Mouse (Mus musculus) midbrain, embryonic 11.5 days (tissue): Measurements from ENCODE around the gene Trpm8. TPM values are rescaled to one million over a fixed set of nuclear protein-coding genes. Genes with fewer than 3 reads are reported as not detected.

ENCODE experiments used
- ATAC-seq: fragments of 200-750 bp; cut with Nextera tagmentation; 2 replicates; pipeline ENCODE4 v1.8.0; 2017; ENCODE audit warnings: moderate TSS enrichment, moderate library complexity; ENCODE audit not compliant: low FRiP score
- DNase-seq: peaks from one replicate; pipeline ENCODE4 v3.0.0; 2015; ENCODE audit warnings: low spot score; ENCODE audit errors: missing footprints
- H3K27ac ChIP-seq: fragments of 300-500 bp; sonication (generic); 2 replicates; pipeline ENCODE4 v1.5.1; 2014; ENCODE audit warnings: low read depth, low read length
- H3K27me3 ChIP-seq: fragments of 300-500 bp; sonication (generic); 2 replicates; pipeline ENCODE4 v1.6.1; 2014; ENCODE audit warnings: mild to moderate bottlenecking, low read length, moderate library complexity, mixed read lengths; ENCODE audit not compliant: control insufficient read depth, insufficient read depth
- H3K36me3 ChIP-seq: fragments of 300-500 bp; sonication (generic); 2 replicates; pipeline ENCODE4 v1.6.1; 2014; ENCODE audit warnings: mild to moderate bottlenecking, low read length, moderate library complexity, mixed read lengths; ENCODE audit not compliant: control insufficient read depth, insufficient read depth
- H3K4me1 ChIP-seq: fragments of 300-500 bp; sonication (generic); 2 replicates; pipeline ENCODE4 v1.6.1; 2014; ENCODE audit warnings: low read length; ENCODE audit not compliant: control insufficient read depth, insufficient read depth
- H3K4me2 ChIP-seq: fragments of 300-500 bp; sonication (generic); 2 replicates; pipeline ENCODE4 v1.6.1; 2014; ENCODE audit warnings: mild to moderate bottlenecking, moderate library complexity
- H3K4me3 ChIP-seq: fragments of 300-500 bp; sonication (generic); 2 replicates; pipeline ENCODE4 v1.5.1; 2014; ENCODE audit warnings: low read depth, low read length
- H3K9ac ChIP-seq: fragments of 300-500 bp; sonication (generic); 2 replicates; pipeline ENCODE4 v1.6.1; 2014; ENCODE audit warnings: low read length
- H3K9me3 ChIP-seq: fragments of 300-500 bp; sonication (generic); 2 replicates; pipeline ENCODE4 v1.6.1; 2016; ENCODE audit warnings: low read length; ENCODE audit not compliant: control insufficient read depth
- WGBS: fragments of 180-500 bp; shearing (Covaris S2); extraction: QIAGEN DNeasy Blood & Tissue Kit; methylation state at CpG from one replicate; pipeline ENCODE4 v1.1.7; 2014; 5-methylcytosine and 5-hydroxymethylcytosine counted together
- polyA plus RNA-seq: library from polyadenylated mRNA; unstranded; fragments of >200 nt; fragmentation: Nextera tagmentation; extraction: Ambion mirVana; gene quantifications from 2 replicates; pipeline ENCODE4 v1.2.1, GENCODE M21; 2014

Trpm8 gene
- polyA plus RNA-seq, 1 experiment from 2014 or later, result not detected

DNA sequence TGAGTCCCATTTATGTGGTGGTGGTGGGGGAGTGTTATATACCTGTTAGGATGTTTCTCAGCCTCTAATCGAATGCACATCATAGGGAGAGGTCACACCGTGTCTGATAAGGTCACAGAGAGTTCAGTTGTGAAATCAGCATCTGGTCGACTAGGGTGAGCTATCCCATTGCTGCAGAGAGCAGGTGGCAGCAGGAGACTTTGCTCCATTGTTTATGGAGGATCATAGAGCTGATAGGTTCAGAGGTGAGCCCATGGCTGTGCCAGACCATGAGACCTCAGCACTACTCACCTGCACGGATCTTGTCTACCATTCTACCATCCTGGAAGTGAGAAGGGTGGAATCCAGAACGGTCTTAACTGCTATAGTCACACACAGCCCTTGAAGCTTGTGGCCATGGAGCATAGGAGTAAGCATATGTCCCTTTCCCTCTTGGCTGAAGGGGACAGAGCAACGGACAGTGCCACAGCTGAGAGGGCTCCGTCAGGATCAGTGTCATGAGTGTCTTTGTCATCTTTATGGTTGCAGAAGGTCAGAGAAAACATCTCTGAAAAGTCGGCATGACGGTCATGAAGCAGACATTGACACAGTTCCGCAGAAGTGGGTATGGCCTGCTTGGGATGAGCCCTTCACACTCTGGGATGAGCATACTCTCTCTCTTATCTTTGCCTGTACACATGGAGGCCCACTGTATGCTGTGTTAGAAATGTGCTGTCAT, 6.9 kb downstream of the Trpm8 start:
- Histone ChIP-seq H3K27ac (no peak overlapping the region), H3K9me3 (peaks cover 73% of the 10 kb centered on the region), H3K27me3 (no peaks in the 10 kb centered on the region), H3K36me3 (no peaks in the 10 kb centered on the region), H3K4me2 (no peak overlapping the region), H3K4me3 (no peak overlapping the region), H3K4me1 (no peaks in the 10 kb centered on the region), H3K9ac (no peak overlapping the region)
- ATAC-seq (peak; percentile 24), DNase-seq (no peak)
- WGBS, result 63% methylated on average over 10 of the region's 10 CpGs

DNA sequence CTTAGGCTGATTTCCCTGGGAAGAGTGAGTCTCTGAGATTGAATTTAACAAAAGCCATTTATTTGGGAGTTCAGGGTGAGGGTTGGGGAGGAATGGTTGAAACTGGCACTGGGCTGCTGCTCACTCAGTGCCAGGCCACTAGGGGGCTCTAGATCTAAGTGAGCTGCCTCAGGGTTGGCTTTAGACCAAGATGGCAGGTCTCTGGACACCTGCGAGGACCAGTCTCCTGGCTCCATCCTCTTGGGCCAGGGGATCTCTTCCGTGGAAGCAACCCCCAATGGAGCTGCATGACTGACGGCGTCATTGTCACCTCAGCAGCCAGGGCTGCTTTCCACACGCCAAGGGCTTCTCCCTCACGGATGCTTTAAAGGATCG, 7.5 kb downstream of the Trpm8 start:
- Histone ChIP-seq H3K9ac (no peak overlapping the region), H3K4me2 (no peak overlapping the region)

DNA sequence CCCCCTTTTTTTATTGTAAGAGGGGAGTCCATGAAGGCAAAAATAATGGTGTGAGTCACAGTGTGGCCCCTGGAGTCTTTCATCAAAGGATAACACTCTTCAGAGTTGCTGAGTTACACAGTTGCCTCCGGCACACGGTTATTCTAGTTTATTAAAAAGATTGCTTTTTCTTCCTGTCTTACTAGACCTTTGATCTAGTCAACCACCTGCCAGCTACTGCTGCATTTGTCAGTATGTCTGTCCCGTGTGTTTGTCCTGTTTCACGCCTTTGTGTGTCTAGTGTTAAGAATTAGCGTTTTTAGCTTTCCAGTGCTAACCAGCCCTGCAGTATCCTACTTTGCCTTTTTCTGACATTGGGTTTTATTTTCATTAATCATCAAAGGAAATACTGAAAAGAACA, 8.2 kb downstream of the Trpm8 start:
- ATAC-seq, result no peak
- H3K36me3 ChIP-seq, result no peaks in the 10 kb centered on the region
- H3K4me2 ChIP-seq, result no peak overlapping the region
- no peak overlapping the region for H3K9ac ChIP-seq
- H3K9me3 ChIP-seq, result peaks cover 80% of the 10 kb centered on the region
- H3K4me1 ChIP-seq, result no peaks in the 10 kb centered on the region
- no peak overlapping the region for H3K4me3 ChIP-seq
- 71% methylated on average over 5 of the region's 5 CpGs for whole genome bisulfite sequencing
- no peak overlapping the region for H3K27ac ChIP-seq
- no peak for DNase-seq
- H3K27me3 ChIP-seq, result no peaks in the 10 kb centered on the region

More for the DNA sequence above, 7.5 kb downstream of the Trpm8 start:
- ATAC-seq (peak; percentile 15), DNase-seq (no peak)
- no peak overlapping the region for H3K27ac ChIP-seq
- H3K27me3 ChIP-seq, result no peaks in the 10 kb centered on the region
- H3K4me1 ChIP-seq, result no peaks in the 10 kb centered on the region
- H3K36me3 ChIP-seq, result no peaks in the 10 kb centered on the region
- peaks cover 75% of the 10 kb centered on the region for H3K9me3 ChIP-seq
- H3K4me3 ChIP-seq, result no peak overlapping the region
- 65% methylated on average over 7 of the region's 7 CpGs for WGBS

DNA sequence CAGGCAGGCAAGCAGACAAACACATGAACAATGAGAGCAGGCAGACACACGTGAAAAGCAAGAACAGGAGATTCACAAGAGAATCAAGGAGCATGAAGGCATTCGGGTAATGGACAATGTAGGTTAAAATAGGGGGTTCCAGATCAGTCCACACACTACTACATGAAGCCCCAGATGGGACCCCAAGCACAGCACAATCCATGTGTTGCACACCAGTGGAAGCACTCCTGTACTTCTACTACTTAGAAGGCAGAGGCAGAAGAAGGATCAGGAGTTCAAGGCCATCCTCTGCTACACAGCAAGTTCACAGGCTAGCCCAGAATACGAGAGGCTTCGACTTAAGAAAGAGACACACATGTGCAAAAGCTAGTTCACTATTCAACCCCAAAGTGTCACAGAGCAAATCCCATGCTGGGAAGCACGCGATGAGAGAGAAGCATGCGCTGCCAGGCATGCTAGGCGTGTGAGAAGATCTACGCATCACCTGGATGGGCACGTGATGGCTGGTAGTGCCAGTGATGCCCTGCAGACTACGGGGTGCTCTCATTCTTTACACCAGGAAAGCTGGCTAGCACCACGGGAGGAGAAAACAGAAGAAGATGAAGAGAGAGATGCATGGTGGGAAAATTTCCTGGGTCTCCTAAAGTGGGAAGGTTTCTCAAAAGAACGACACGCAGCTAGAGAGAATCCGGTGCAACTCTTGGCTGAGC, 8.8 kb downstream of the Trpm8 start:
- H3K9ac ChIP-seq, result no peak overlapping the region
- H3K4me2 ChIP-seq, result no peak overlapping the region
- H3K36me3 ChIP-seq, result no peaks in the 10 kb centered on the region
- no peak overlapping the region for H3K27ac ChIP-seq
- ATAC-seq (no peak), DNase-seq (no peak)
- no peaks in the 10 kb centered on the region for H3K27me3 ChIP-seq
- H3K4me1 ChIP-seq, result no peaks in the 10 kb centered on the region
- peaks cover 82% of the 10 kb centered on the region for H3K9me3 ChIP-seq
- H3K4me3 ChIP-seq, result no peak overlapping the region
- WGBS, result 82% methylated on average over 15 of the region's 15 CpGs

DNA sequence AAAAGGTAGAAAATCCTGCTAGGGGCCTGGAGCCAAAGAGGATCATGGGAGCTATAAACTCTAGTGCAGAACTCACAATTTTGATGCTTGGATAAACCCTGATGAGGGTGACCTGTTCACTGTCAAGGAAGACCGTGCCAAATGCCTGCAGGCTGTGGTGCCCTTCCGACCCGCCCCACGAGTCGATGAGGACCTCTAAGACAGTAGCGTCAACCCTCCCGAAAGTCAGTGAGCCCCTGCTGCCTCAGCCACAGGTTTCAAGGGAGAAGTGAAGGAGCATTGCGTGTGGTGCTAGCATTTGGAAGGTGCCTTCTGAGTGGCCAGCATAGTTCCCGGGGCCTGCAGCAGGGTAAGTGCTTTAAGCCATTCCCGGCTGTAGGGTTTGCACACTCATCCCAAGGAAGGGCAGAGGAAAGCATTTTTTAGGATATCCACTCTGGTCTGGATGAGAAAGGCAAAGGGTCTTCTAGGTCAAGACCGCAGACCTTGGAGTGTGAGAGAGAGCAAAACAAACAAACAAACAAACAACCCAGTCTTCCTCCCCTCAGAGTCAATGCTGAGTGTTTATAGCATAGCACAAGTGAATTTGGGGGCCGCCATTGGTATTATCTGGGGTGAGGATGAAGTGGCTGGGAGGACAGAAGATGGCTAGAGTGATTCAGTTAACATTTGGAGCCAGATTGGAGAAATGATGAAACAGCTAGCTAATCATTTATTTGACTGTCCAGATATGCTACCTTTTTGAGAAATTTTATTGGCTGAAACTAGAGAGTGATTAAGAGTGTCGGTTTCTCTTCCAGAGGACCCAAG, 9.6 kb downstream of the Trpm8 start:
- Histone ChIP-seq H3K4me2 (no peak overlapping the region), H3K27ac (no peak overlapping the region), H3K4me1 (no peaks in the 10 kb centered on the region), H3K36me3 (no peaks in the 10 kb centered on the region), H3K27me3 (no peaks in the 10 kb centered on the region), H3K9me3 (peaks cover 84% of the 10 kb centered on the region), H3K9ac (no peak overlapping the region), H3K4me3 (no peak overlapping the region)
- WGBS, result 75% methylated on average over 13 of the region's 13 CpGs
- no peak for ATAC-seq
- no peak for DNase-seq

DNA sequence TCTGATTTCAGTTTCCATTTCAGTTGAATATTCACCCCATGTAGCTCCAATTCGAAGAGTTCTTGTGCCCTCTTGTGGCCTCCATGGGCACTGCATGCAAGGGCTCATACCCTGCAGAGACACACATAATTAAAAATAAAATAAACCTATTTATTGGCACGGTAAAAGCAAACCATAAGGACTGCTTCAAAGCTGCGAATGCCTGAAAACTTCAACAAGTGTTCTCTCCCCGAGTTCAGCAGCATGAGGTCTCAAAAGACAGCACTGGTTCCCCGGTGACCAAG, 10.2 kb downstream of the Trpm8 start:
- 36% methylated on average over 5 of the region's 5 CpGs for WGBS
- ATAC-seq, result no peak

DNA sequence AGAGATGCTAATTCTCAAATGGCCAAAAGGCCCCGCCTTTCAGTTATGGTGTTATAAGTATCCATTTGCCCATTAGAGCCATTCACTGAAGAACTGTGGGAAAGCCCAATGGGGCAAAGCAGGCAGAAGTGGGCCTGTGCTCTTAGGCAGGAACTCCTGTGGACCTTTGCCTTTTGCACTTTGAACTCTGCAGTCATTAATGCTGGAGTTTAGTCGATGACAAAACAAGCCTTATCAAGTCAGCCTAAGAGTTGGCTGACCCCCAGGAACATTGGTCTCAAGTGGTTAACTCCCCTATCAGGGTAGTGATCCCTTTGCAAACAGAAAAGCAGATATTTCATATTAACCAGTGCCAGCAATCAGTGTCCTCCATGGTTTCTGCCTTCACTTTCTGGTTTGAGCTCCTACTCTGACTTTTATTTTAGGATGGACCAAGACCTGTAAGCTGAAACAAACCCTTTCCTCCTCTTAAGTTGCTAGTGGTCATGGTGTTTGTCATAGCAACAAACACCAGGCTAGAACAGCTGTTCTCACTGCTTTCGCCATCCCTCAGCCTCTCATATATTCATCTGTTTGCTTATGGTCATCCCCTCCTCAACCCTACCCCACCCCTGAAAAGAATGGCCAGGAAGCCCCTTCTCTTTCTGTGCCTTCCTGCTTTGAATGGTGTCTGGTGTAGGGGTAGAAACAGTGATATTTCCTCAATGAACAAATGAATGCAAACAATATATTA, 10.8 kb downstream of the Trpm8 start:
- WGBS, result 41% methylated on average over 3 of the region's 3 CpGs
- DNase-seq, result no peak
- no peak for ATAC-seq

More for the DNA sequence above, 10.2 kb downstream of the Trpm8 start:
- Histone ChIP-seq H3K27ac (no peak overlapping the region), H3K4me3 (no peak overlapping the region), H3K4me2 (no peak overlapping the region), H3K36me3 (no peaks in the 10 kb centered on the region), H3K27me3 (no peaks in the 10 kb centered on the region), H3K9ac (no peak overlapping the region), H3K4me1 (no peaks in the 10 kb centered on the region), H3K9me3 (peaks cover 86% of the 10 kb centered on the region)
- DNase-seq, result peak; percentile 95

DNA sequence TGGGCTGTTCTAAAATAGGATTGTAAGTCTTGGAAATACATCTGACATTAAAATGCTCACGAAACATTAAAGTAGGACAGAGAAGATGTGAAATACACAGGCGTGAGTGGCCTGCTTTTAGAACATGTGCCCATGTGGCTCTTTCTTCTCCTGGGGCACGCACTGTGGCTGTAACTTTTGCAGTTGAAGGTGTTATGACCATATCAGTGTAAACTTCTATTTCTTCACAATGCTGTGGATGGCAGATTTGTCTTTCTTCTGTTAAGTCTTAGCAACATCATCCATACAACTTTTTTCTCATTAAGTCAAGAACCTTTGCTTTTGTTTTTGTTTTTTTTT, 11.3 kb downstream of the Trpm8 start:
- Histone ChIP-seq H3K9me3 (peaks cover 74% of the 10 kb centered on the region), H3K27ac (no peak overlapping the region), H3K4me3 (no peak overlapping the region), H3K27me3 (no peaks in the 10 kb centered on the region), H3K4me2 (no peak overlapping the region), H3K36me3 (no peaks in the 10 kb centered on the region), H3K4me1 (no peaks in the 10 kb centered on the region), H3K9ac (no peak overlapping the region)
- no peak for DNase-seq
- 70% methylated on average over 3 of the region's 3 CpGs for WGBS
- no peak for ATAC-seq

More for the DNA sequence above, 10.8 kb downstream of the Trpm8 start:
- no peak overlapping the region for H3K9ac ChIP-seq
- H3K9me3 ChIP-seq, result peaks cover 80% of the 10 kb centered on the region
- H3K36me3 ChIP-seq, result no peaks in the 10 kb centered on the region
- H3K27me3 ChIP-seq, result no peaks in the 10 kb centered on the region
- H3K27ac ChIP-seq, result no peak overlapping the region
- no peak overlapping the region for H3K4me2 ChIP-seq
- H3K4me3 ChIP-seq, result no peak overlapping the region
- H3K4me1 ChIP-seq, result no peaks in the 10 kb centered on the region
